Mouse (Mus musculus): ENCODE measurements around the gene Ttc12. TPM values are rescaled to one million over a fixed set of nuclear protein-coding genes. Genes with fewer than 3 reads are reported as not detected.
A peak's percentile ranks its signal among the peaks of the same experiment; 100 is the strongest.

Gene Ttc12
- total RNA-seq, 2 experiments from 2014 or later: 0.82 to 0.88 TPM

GRCm38 (mm10) chr9:49488912-49489895 is 3.2 kb upstream of the Ttc12 start:
- peak; percentile 58 for DNase-seq

DNA sequence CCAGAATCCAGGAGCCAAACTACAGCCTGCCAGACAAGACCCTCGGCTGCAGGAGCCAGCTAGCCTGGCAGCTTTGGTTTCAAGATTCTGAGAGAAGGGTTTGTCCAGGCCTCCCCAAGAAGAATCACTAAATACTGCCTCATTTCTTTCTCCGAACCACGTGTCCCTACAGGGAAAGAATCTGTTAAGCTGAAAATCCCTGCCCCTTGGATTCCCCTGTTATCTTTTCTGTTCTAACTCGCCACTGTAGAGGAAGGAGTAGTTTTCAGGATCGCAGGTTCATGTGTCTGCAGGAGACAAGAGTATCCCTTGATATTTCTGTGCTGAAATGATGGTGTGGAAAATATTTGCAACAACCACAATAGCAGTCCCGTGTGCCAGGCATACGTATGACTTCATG is 2.2 kb upstream of the Ttc12 start:
- DNase-seq: no peak

DNA sequence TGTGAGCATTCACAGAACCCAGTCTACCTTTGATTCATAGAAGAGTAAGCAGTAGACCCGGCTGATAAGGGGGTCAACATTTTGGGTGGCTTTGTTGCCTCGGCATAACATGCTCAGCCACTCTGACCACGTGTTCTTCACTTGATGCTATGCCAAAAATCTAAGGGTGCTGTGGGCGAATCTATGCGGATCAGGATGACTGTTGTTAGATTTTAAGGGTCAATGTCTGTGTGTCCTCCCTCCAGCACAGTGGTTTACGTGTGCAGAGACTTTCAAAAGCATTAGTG is 1.6 kb upstream of the Ttc12 start:
- DNase-seq: no peak

GRCm38 (mm10) chr9:49486805-49487656 is 1.0 kb upstream of the Ttc12 start:
- DNase-seq: no peak

- no peak for DNase-seq
Observed at GRCm38 (mm10) chr9:49485250-49485891, 654 bp downstream of the Ttc12 start.

GRCm38 (mm10) chr9:49483316-49483715 is 2.7 kb downstream of the Ttc12 start:
- DNase-seq: no peak

DNA sequence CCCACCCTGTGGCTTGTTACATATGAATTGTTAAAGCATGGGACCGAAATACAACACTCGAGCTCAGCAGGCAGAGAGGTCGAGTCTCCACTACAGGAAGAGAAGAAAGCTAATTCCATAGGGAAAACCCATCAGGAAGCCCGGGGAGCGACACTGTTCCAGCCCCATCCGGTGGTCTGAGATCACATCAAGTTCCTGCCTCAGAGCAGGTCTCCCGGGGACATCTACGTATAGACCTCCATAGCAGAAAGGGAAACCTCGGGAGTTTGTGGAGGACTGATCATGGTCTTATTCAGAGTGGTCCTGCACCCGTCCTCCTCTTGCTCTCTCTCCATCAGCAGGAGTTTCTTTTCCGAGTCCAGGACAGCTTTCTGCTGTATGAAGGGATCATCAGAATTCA is 13.9 kb downstream of the Ttc12 start:
- no peak for DNase-seq

- DNase-seq: no peak
Observed at GRCm38 (mm10) chr9:49470946-49471345, 15.1 kb downstream of the Ttc12 start.

DNA sequence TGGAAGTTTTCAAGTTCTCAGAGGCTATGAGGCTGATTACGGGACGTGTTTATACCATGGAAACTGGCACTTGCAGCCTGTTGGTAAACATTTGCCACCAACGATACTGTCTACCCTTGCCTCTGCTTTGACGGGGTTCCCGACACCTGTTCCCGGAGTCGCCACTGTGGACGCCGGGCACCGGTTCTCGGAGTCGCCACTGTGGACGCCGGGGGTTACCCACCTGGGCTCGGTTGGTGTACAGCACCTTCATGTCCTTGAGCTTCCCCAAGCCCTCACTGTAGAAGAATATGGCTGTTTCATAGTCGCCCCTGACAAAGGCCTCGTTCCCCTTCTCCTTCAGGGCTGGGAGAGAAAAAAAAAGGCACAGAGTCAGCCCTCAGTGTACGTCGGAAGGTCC is 16.0 kb downstream of the Ttc12 start:
- DNase-seq: no peak

DNA sequence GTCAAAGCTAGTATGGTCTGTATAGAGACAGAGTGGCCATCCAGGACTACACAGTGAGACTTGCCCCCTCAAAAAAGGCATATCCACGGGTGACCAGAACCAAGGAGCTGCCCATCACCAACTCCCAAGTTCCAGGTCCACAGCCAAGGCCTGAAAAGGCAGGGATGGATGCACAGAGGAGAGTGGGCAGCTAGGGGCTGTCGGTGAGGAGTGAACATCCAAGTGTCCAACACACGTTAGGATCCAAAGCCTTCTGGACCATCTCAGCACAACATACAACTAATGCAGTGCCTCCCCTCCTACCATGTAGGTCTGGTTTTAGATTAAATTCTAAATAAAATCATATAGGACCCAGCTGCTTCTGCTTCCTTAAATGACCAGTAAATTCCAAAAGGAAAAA is 29.9 kb downstream of the Ttc12 start:
- no peak for DNase-seq

GRCm38 (mm10) chr9:49452396-49452795 is 33.6 kb downstream of the Ttc12 start:
- DNase-seq: no peak

DNA sequence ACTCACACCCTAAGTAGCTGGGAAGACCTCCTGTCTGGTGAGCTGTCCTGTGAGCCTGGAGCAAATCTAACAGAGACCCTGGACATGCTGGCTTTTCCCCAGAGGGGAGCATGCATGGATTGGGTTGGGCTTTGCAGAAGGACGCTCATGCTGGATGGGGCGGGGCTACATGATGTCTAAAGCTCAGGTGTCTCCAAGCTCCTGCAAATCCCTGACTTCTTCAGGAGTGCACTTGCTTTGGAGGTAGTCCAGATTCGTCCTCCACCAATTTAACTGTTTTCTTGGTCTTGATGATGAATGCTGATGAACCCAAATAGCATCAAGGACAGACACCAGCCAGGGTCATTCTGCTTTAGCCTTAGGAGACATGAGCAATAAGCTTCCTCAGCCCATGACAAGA is 35.5 kb downstream of the Ttc12 start:
- DNase-seq: no peak

- DNase-seq: no peak
Observed at GRCm38 (mm10) chr9:49442621-49443020, 43.4 kb downstream of the Ttc12 start.

DNA sequence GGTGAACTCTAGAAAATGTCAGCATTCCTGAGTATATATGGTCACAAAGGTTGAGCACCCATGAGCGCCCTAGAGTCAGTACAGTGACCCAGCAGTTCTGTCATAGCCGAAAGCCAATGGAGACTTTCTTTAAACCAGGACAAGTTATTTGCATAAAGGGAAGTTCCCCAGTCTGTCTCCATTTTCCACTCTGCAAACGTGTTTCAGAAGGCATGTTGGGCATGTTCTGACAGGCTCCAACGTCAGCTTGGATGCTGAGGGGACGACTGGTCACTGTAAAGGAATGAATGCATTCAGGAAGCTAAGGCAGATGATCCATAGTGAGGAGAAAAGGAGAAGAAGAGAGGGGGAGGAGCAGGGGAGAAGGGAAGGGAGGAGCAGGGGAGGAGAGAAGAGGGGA is 58.5 kb downstream of the Ttc12 start:
- no peak for DNase-seq

GRCm38 (mm10) chr9:49426921-49427320 is 59.1 kb downstream of the Ttc12 start, which contains the start of gene Ankk1:
Gene Ankk1 (minus strand): TSS chr9:49427021.
- DNase-seq: no peak

DNA sequence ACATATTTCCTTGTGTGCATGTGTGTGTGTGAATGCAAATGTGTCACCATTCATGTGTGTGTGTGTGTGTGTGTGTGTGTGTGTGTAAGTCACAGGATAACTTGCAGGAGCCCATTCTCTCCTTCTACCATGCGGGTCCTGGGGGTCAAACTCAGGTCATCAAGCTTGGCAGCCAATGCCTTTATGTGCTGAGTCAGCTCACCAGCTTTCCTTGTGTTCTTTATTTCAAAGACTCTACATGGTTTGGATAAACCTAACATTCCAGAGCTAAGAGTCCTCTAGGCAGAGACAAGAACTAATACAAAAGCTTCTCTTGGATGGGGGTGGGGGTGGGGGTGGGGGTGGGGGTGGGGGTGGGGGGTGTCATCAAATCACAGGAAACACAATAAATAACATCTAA is 60.4 kb downstream of the Ttc12 start:
- no peak for DNase-seq

GRCm38 (mm10) chr9:49423866-49424265 is 62.2 kb downstream of the Ttc12 start:
- no peak for DNase-seq

GRCm38 (mm10) chr9:49410621-49411020 is 75.4 kb downstream of the Ttc12 start:
- no peak for DNase-seq

GRCm38 (mm10) chr9:49407028-49407427 is 79.0 kb downstream of the Ttc12 start:
- DNase-seq: no peak

DNA sequence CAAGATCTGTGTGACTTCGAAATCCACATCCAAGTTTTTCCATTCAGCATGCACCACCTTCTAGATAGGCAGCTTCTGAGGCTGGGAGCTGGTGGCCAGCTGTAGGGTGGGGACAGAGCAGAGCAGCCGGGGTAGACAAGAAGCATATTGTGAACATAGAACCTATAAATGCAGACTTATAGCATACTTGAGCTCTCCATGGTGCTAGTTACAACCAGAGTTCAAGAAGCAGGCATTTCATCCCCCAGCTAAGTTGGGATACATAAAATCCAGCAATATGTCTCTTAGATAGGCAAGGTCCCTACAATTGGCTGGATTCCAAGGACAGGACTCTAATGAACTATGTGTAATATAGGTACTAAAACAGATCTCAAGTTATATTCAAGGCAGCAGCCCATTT is 82.3 kb downstream of the Ttc12 start:
- no peak for DNase-seq

GRCm38 (mm10) chr9:49396006-49396405 is 90.0 kb downstream of the Ttc12 start:
- DNase-seq: no peak

GRCm38 (mm10) chr9:49392242-49392641 is 93.8 kb downstream of the Ttc12 start:
- DNase-seq: no peak
